Mouse (Mus musculus): ENCODE results near the gene Atrnl1. TPM values are rescaled to one million over a fixed set of nuclear protein-coding genes. Genes with fewer than 3 reads are reported as not detected.
"Not testable (repeated sequence)": the region's sequence is repeated elsewhere in the genome, so short reads cannot be mapped to it uniquely, and the experiment has no call there.

Atrnl1 gene
- total RNA-seq, 2 experiments from 2014 or later: 24.9 to 25.6 TPM

- DNase-seq: no peak
These were observed 432.7 kb downstream of the Atrnl1 start for GRCm38 (mm10) chr19:58043550-58043949.

GRCm38 (mm10) chr19:58044816-58045215, 434.0 kb downstream of the Atrnl1 start:
- no peak for DNase-seq

GRCm38 (mm10) chr19:58046656-58047055, 435.8 kb downstream of the Atrnl1 start:
- DNase-seq: no peak

- not testable (repeated sequence) for DNase-seq
These were observed 439.6 kb downstream of the Atrnl1 start for GRCm38 (mm10) chr19:58050410-58050809.

- DNase-seq: no peak
These were observed 440.2 kb downstream of the Atrnl1 start for GRCm38 (mm10) chr19:58050986-58051385.

GRCm38 (mm10) chr19:58051905-58052304, 441.1 kb downstream of the Atrnl1 start:
- DNase-seq: no peak

GRCm38 (mm10) chr19:58052444-58053135, 441.8 kb downstream of the Atrnl1 start:
- DNase-seq: no peak

GRCm38 (mm10) chr19:58059719-58060118, 448.9 kb downstream of the Atrnl1 start:
- DNase-seq: no peak

GRCm38 (mm10) chr19:58060199-58060853, 449.5 kb downstream of the Atrnl1 start:
- no peak for DNase-seq

GRCm38 (mm10) chr19:58060854-58061358, 450.1 kb downstream of the Atrnl1 start:
- DNase-seq: no peak

GRCm38 (mm10) chr19:58061933-58062332, 451.1 kb downstream of the Atrnl1 start:
- DNase-seq: no peak

GRCm38 (mm10) chr19:58063541-58063940, 452.7 kb downstream of the Atrnl1 start:
- DNase-seq: no peak

- DNase-seq: no peak
These were observed 453.5 kb downstream of the Atrnl1 start for GRCm38 (mm10) chr19:58064116-58065000.

GRCm38 (mm10) chr19:58065001-58065314, 454.1 kb downstream of the Atrnl1 start:
- no peak for DNase-seq

- no peak for DNase-seq
These were observed 454.7 kb downstream of the Atrnl1 start for GRCm38 (mm10) chr19:58065514-58065913.

GRCm38 (mm10) chr19:58068114-58068513, 457.3 kb downstream of the Atrnl1 start:
- no peak for DNase-seq

GRCm38 (mm10) chr19:58068958-58069357, 458.1 kb downstream of the Atrnl1 start:
- DNase-seq: no peak

GRCm38 (mm10) chr19:58072404-58072803, 461.6 kb downstream of the Atrnl1 start:
- no peak for DNase-seq

- DNase-seq: no peak
These were observed 462.0 kb downstream of the Atrnl1 start for GRCm38 (mm10) chr19:58072846-58073245.

GRCm38 (mm10) chr19:58075252-58075651, 464.4 kb downstream of the Atrnl1 start:
- no peak for DNase-seq

GRCm38 (mm10) chr19:58076961-58077371, 466.1 kb downstream of the Atrnl1 start:
- DNase-seq: no peak

- no peak for DNase-seq
These were observed 466.8 kb downstream of the Atrnl1 start for GRCm38 (mm10) chr19:58077529-58078070.

GRCm38 (mm10) chr19:58080168-58080567, 469.3 kb downstream of the Atrnl1 start:
- no peak for DNase-seq

All from heart, postnatal 4 days (tissue).